Mouse (Mus musculus) thymus, postnatal 0 days (tissue): Measurements from ENCODE around the gene Nat8f7. TPM values are rescaled to one million over a fixed set of nuclear protein-coding genes. Genes with fewer than 3 reads are reported as not detected.
"Not testable (repeated sequence)": the region's sequence is repeated elsewhere in the genome, so short reads cannot be mapped to it uniquely, and the experiment has no call there.

Experiments
- DNase-seq: peaks from one replicate; pipeline ENCODE4 v3.0.0-alpha.2; 2015; ENCODE audit warnings: low spot score
- microRNA-seq: library from miRNA; unstranded; fragments of <30 nt; microRNA quantifications from one replicate; pipeline ENCODE4, GENCODE M21; 2016; ENCODE audit warnings: borderline number of aligned reads
- polyA plus RNA-seq: library from polyadenylated mRNA; unstranded; fragments of >200 nt; fragmentation: Nextera tagmentation; extraction: Ambion mirVana; gene quantifications from 2 replicates; pipeline ENCODE4 v1.2.1, GENCODE M21; 2015

Nat8f7 gene
- not detected in 2 replicates for polyA plus RNA-seq

DNA sequence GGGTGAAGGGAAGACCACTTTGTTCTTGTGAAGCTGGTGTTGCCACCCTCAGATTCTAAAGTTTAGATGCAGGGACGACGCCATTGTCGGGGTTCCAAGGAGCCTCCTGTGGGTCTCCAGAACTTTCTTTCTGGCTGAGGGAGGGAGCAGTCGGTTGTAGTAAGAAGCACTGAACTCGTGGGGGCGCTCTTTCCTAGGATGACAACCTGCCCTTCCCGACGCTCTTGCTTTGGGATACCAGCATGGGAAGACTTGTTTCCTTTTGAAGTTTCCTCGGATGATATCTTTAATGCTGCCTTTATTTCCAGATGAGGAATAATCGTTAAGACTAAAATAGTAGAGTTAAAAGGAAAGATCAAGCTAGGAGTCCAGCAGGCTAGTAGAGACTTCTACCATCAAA is at the start of gene Nat8f7:
Gene Nat8f7, minus strand, starts transcription at position 101 of the 400 bp plus-strand sequence.
- DNase-seq = not testable (repeated sequence)

DNA sequence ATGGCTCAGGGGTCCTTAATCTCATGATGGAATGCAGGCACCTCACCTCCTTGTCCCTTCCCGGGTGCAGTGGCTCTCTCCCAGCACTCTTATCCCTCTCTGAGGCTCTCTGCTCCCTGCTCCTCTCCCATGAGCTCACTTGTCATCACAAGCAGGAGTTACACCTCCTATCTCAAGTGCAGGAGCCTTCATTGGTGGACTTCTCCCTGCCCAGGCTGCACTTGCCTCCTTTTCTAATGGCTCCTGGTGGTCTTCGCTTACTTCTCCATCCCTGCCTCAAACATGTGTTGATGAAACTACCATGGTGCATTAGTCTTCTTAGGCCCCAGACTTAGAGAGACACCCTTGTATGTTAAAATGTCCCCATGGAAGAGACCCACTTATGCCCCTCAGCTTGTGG is 49.7 kb upstream of the Nat8f7 start:
- DNase-seq = not testable (repeated sequence)

DNA sequence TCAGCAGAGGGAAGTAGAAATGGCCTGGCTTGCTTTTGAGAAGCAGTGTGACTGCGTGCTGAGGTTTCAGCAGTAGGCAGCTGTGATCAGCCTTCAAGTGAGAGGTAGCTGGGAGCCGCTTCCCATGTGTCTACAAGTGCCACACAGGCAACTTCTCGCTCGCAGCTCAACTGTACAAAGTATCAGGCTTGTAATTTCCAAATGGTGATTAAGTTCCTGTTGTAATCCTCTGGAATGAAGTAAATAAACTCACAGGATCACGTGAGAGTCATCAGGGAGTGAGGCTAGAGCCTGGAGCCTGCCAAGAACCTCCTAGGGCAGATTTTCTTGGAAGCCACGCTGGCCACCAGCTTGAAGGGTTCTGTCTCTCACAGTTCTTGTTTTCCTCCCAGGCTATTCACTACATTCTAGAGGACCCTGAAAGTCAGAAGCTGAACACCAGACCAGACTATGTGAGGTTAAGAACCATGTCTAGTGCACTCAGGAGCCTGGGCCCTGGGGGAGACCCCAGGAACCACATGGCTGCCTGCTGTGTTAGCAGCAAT is 42.8 kb upstream of the Nat8f7 start:
- DNase-seq = not testable (repeated sequence)

DNA sequence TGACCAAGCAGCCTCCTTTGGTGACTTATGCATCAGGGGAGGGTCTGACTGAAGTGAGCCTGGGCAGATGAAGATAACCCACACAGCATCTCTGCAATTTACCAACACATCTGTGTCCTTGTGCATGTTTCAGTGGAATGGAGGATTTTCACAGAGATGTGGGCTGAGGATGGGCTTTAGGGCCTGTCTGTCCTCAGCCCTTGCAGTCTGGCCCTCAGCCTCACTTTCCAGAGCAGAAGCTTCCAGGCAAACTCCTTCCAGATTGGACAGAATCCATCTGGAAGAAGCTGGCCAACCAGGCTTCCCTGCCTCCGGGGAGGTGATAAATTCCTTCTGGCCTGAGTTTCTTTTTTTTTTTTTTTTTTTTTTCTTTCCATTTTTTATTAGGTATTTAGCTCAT is 3.4 kb downstream of the Nat8f7 start:
- DNase-seq = not testable (repeated sequence)

DNA sequence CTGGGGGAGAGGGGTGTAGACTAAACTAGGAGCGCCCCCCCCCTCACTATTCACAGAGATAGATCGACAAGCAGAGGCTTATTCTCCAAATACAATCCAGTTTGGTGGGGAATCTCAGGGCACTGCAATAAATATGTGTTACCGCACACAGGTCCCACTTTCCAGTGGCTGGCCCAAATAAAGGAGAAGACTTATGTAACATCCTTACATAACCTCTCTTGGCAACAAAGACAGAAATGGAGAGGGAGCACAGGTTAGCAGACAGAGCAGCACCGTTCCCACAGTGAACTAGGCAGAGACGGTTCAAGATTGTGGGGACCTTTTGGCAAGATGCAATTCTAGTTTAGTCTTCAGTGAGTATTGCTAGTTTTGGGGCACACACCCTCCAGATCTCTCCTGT is 3.8 kb downstream of the Nat8f7 start:
- not testable (repeated sequence) for DNase-seq

DNA sequence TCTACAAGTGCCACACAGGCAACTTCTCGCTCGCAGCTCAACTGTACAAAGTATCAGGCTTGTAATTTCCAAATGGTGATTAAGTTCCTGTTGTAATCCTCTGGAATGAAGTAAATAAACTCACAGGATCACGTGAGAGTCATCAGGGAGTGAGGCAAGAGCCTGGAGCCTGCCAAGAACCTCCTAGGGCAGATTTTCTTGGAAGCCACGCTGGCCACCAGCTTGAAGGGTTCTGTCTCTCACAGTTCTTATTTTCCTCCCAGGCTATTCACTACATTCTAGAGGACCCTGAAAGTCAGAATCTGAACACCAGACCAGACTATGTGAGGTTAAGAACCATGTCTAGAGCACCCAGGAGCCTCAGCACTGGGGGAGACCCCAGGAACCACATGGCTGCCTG is 11.1 kb downstream of the Nat8f7 start:
- DNase-seq = not testable (repeated sequence)

Small RNAs within 50 kb of the gene (microRNA-seq; reads per million reads assigned to microRNA genes)
- not detected for gene Gm27317

Other genes with a start within 250 kb of the Nat8f7 start
- gene Fbxo41, start 210.2 kb downstream of the Nat8f7 start, polyA plus RNA-seq = 0.04 TPM in 1 of 2 replicates, not detected in the other
- gene Egr4, start 199.6 kb downstream of the Nat8f7 start, polyA plus RNA-seq = 0.05 TPM in 1 of 2 replicates, not detected in the other
- gene Alms1, start 125.7 kb downstream of the Nat8f7 start, polyA plus RNA-seq = 2.6 and 2.9 TPM in 2 replicates
- gene Nat8f3, start 52.5 kb upstream of the Nat8f7 start, polyA plus RNA-seq = not detected in 2 replicates
- gene Nat8f6, start 107.7 kb upstream of the Nat8f7 start, polyA plus RNA-seq = not detected in 2 replicates
- gene Nat8f5, start 107.8 kb upstream of the Nat8f7 start, polyA plus RNA-seq = 0.13 TPM in 1 of 2 replicates, not detected in the other
- gene Nat8, start 118.9 kb upstream of the Nat8f7 start, polyA plus RNA-seq = 0.15 TPM in 1 of 2 replicates, not detected in the other
- 0.06 and 0.09 TPM in 2 replicates for gene Nat8f2, start 156.0 kb upstream of the Nat8f7 start, polyA plus RNA-seq
- gene Nat8f4, start 191.7 kb upstream of the Nat8f7 start, polyA plus RNA-seq = 3.1 and 4.3 TPM in 2 replicates
- 33.6 and 44.3 TPM in 2 replicates for gene Tprkb, start 198.7 kb upstream of the Nat8f7 start, polyA plus RNA-seq
- 8.6 and 9.5 TPM in 2 replicates for gene Nat8f1, start 202.5 kb upstream of the Nat8f7 start, polyA plus RNA-seq
- 77.1 and 80.9 TPM in 2 replicates for gene Dusp11, start 248.5 kb upstream of the Nat8f7 start, polyA plus RNA-seq